Mouse (Mus musculus): ENCODE results near the gene Pdcd1lg2. TPM values are rescaled to one million over a fixed set of nuclear protein-coding genes. Genes with fewer than 3 reads are reported as not detected.

The Pdcd1lg2 gene
- not detected for polyA plus RNA-seq (2014; fragmentation: Illumina TruSeq; extraction: RNeasy Lipid Tissue Mini Kit (QIAGEN cat#74804))

GRCm38 (mm10) chr19:29410619-29411018 is at the start of gene Pdcd1lg2:
Gene Pdcd1lg2 (plus strand): TSS chr19:29410919.

GRCm38 (mm10) chr19:29366969-29367622 is 43.6 kb upstream of the Pdcd1lg2 start, which contains the start of the genes Plgrkt and Cd274:
Gene Plgrkt (minus strand): TSS chr19:29367390.
Gene Cd274 (plus strand): TSS chr19:29367455.

Other genes starting within 250 kb of the Pdcd1lg2 start
- 108 TPM for gene Jak2, start 159.1 kb upstream of the Pdcd1lg2 start, polyA plus RNA-seq (2014; fragmentation: Illumina TruSeq; extraction: RNeasy Lipid Tissue Mini Kit (QIAGEN cat#74804))
- gene Insl6, start 85.6 kb upstream of the Pdcd1lg2 start, polyA plus RNA-seq (2014; fragmentation: Illumina TruSeq; extraction: RNeasy Lipid Tissue Mini Kit (QIAGEN cat#74804)): 2.6 TPM
- not detected for gene Rln1, start 76.2 kb upstream of the Pdcd1lg2 start, polyA plus RNA-seq (2014; fragmentation: Illumina TruSeq; extraction: RNeasy Lipid Tissue Mini Kit (QIAGEN cat#74804))
- gene Plgrkt, start 43.5 kb upstream of the Pdcd1lg2 start, polyA plus RNA-seq (2014; fragmentation: Illumina TruSeq; extraction: RNeasy Lipid Tissue Mini Kit (QIAGEN cat#74804)): 55.8 TPM
- 3.8 TPM for gene Cd274, start 43.5 kb upstream of the Pdcd1lg2 start, polyA plus RNA-seq (2014; fragmentation: Illumina TruSeq; extraction: RNeasy Lipid Tissue Mini Kit (QIAGEN cat#74804))
- 61.4 TPM for gene Ric1, start 111.4 kb downstream of the Pdcd1lg2 start, polyA plus RNA-seq (2014; fragmentation: Illumina TruSeq; extraction: RNeasy Lipid Tissue Mini Kit (QIAGEN cat#74804))
- 167 TPM for gene Ermp1, start 237.5 kb downstream of the Pdcd1lg2 start, polyA plus RNA-seq (2014; fragmentation: Illumina TruSeq; extraction: RNeasy Lipid Tissue Mini Kit (QIAGEN cat#74804))